ENCODE assay signal across 8 mouse cellular contexts in genomic region chr8:71381971-71382961, GRCm38 (mm10). TPM values are rescaled to one million over a fixed set of nuclear protein-coding genes. Genes with fewer than 3 reads are reported as not detected.
DNase-seq lines count a peak whose midpoint lies in the region; ATAC-seq lines count a peak whose summit lies in the region.

No protein-coding gene starts in this region.

- peak overlapping the region; percentile 86 for H3K4me3 ChIP-seq in heart, embryonic 10.5 days
- H3K4me3 ChIP-seq in kidney, embryonic 14.5 days (ENCODE audit: low read length): peak overlapping the region; percentile 96
- H3K4me3 ChIP-seq in liver, embryonic 13.5 days (replicated peaks): peak overlapping the region; percentile 68
- H3K4me3 ChIP-seq in stomach, embryonic 14.5 days (ENCODE audit: low read depth, low read length): peak overlapping the region; percentile 96

- H3K4me2 ChIP-seq in kidney, embryonic 14.5 days (replicated peaks; ENCODE audit: low read depth, low read length): peak overlapping the region; percentile 96
- peak overlapping the region; percentile 84 for H3K4me2 ChIP-seq in liver, embryonic 13.5 days
- peak overlapping the region; percentile 89 for H3K4me2 ChIP-seq in stomach, embryonic 14.5 days (replicated peaks; ENCODE audit: low read depth, low read length)

- peaks cover 44% of the 10 kb centered on the region for H3K4me1 ChIP-seq in heart, embryonic 10.5 days
- peaks cover 36% of the 10 kb centered on the region for H3K4me1 ChIP-seq in kidney, embryonic 14.5 days (ENCODE audit: control insufficient read depth, insufficient read depth, low read length)
- H3K4me1 ChIP-seq in liver, embryonic 13.5 days (replicated peaks): peaks cover 55% of the 10 kb centered on the region
- peaks cover 32% of the 10 kb centered on the region for H3K4me1 ChIP-seq in stomach, embryonic 14.5 days (ENCODE audit: control insufficient read depth, insufficient read depth, low read length)

- 6% methylated on average over 57 of the region's 80 CpGs for WGBS in heart, embryonic 10.5 days
- WGBS in kidney, embryonic 14.5 days: 3% methylated on average over 43 of the region's 80 CpGs
- 9% methylated on average over 41 of the region's 80 CpGs for WGBS in liver, embryonic 13.5 days (ENCODE audit: insufficient replicate concordance)
- WGBS in stomach, embryonic 14.5 days: 2% methylated on average over 63 of the region's 80 CpGs

- no peaks in the 10 kb centered on the region for H3K27me3 ChIP-seq in heart, embryonic 10.5 days (ENCODE audit: insufficient read depth, poor library complexity, severe bottlenecking)
- no peaks in the 10 kb centered on the region for H3K27me3 ChIP-seq in kidney, embryonic 14.5 days (ENCODE audit: control insufficient read depth, insufficient read depth, low read length)
- H3K27me3 ChIP-seq in liver, embryonic 13.5 days: peaks cover 64% of the 10 kb centered on the region
- no peaks in the 10 kb centered on the region for H3K27me3 ChIP-seq in stomach, embryonic 14.5 days (ENCODE audit: control insufficient read depth, insufficient read depth, low read length)

- H3K27ac ChIP-seq in heart, embryonic 10.5 days: peak overlapping the region; percentile 98
- H3K27ac ChIP-seq in kidney, embryonic 14.5 days (ENCODE audit: low read depth, low read length): peak overlapping the region; percentile 97
- peak overlapping the region; percentile 75 for H3K27ac ChIP-seq in liver, embryonic 13.5 days
- H3K27ac ChIP-seq in stomach, embryonic 14.5 days (ENCODE audit: low read length): peak overlapping the region; percentile 94

- no peaks in the 10 kb centered on the region for H3K9me3 ChIP-seq in heart, embryonic 10.5 days
- H3K9me3 ChIP-seq in kidney, embryonic 14.5 days (ENCODE audit: control insufficient read depth, low read length): no peaks in the 10 kb centered on the region
- no peaks in the 10 kb centered on the region for H3K9me3 ChIP-seq in liver, embryonic 13.5 days (replicated peaks)
- H3K9me3 ChIP-seq in stomach, embryonic 14.5 days (ENCODE audit: control insufficient read depth, low read depth, low read length): no peaks in the 10 kb centered on the region

- peak overlapping the region; percentile 96 for H3K9ac ChIP-seq in kidney, embryonic 14.5 days (ENCODE audit: low read depth, low read length)
- H3K9ac ChIP-seq in liver, embryonic 13.5 days: peak overlapping the region; percentile 63
- peak overlapping the region; percentile 88 for H3K9ac ChIP-seq in stomach, embryonic 14.5 days (replicated peaks; ENCODE audit: low read depth, low read length)

- DNase-seq in layer of hippocampus, adult 11-12 months (ENCODE audit: low spot score): peak; percentile 84
- no peak for DNase-seq in layer of hippocampus, adult 9-10 months (ENCODE audit: low spot score)
- DNase-seq in embryo, embryonic 9.5 days (ENCODE audit: extremely low spot score): peak; percentile 92
- DNase-seq in heart, embryonic 10.5 days (ENCODE audit: low spot score): peak; percentile 93
- DNase-seq in liver, embryonic 13.5 days: peak; percentile 56
- peak; percentile 81 for DNase-seq in naive thymus-derived CD4-positive, alpha-beta T cell, adult 2 months (ENCODE audit: low read depth)

- peak; percentile 91 for ATAC-seq in kidney, embryonic 14.5 days (ENCODE audit: low FRiP score, low TSS enrichment)
- ATAC-seq in liver, embryonic 13.5 days (ENCODE audit: low read depth): peak; percentile 80
- ATAC-seq in stomach, embryonic 14.5 days (ENCODE audit: insufficient number of reproducible peaks, insufficient read depth, low FRiP score, low read depth): peak; percentile 88

- H3K36me3 ChIP-seq in heart, embryonic 10.5 days: peaks cover 22% of the 10 kb centered on the region
- peaks cover 13% of the 10 kb centered on the region for H3K36me3 ChIP-seq in kidney, embryonic 14.5 days (ENCODE audit: control insufficient read depth, insufficient read depth, low read length)
- peaks cover 8% of the 10 kb centered on the region; the same call in 1 of the 2 replicates for H3K36me3 ChIP-seq in liver, embryonic 13.5 days
- peaks cover 5% of the 10 kb centered on the region; the same call in 1 of the 2 replicates for H3K36me3 ChIP-seq in stomach, embryonic 14.5 days (ENCODE audit: control insufficient read depth, insufficient read depth, low read length)

RNA-seq across cellular contexts. Expression of gene Nr2f6, which starts 0.5 kb away (rescaled TPM):
- polyA plus RNA-seq in heart, embryonic 10.5 days (2016; fragmentation: Nextera tagmentation; extraction: Ambion mirVana): 48.4 and 79.0 TPM in 2 replicates
- polyA plus RNA-seq in kidney, embryonic 14.5 days (2014; fragmentation: Nextera tagmentation; extraction: Ambion mirVana): 134 and 149 TPM in 2 replicates
- polyA plus RNA-seq in liver, embryonic 13.5 days (2015; fragmentation: Nextera tagmentation; extraction: Ambion mirVana): 18.8 and 19.2 TPM in 2 replicates
- 52.7 and 65.5 TPM in 2 replicates for polyA plus RNA-seq in stomach, embryonic 14.5 days (2014; fragmentation: Nextera tagmentation; extraction: Ambion mirVana)

RNA-seq across cellular contexts. Expression of gene Ocel1, which starts 11.2 kb away (rescaled TPM):
- 3.9 and 4.2 TPM in 2 replicates for polyA plus RNA-seq in heart, embryonic 10.5 days (2016; fragmentation: Nextera tagmentation; extraction: Ambion mirVana)
- polyA plus RNA-seq in kidney, embryonic 14.5 days (2014; fragmentation: Nextera tagmentation; extraction: Ambion mirVana): 4.6 and 5.2 TPM in 2 replicates
- 4.3 and 4.4 TPM in 2 replicates for polyA plus RNA-seq in liver, embryonic 13.5 days (2015; fragmentation: Nextera tagmentation; extraction: Ambion mirVana)
- polyA plus RNA-seq in stomach, embryonic 14.5 days (2014; fragmentation: Nextera tagmentation; extraction: Ambion mirVana): 3.8 TPM in 2 replicates

RNA-seq across cellular contexts. Expression of gene Ushbp1, which starts 13.3 kb away (rescaled TPM):
- 6.1 and 7.9 TPM in 2 replicates for polyA plus RNA-seq in heart, embryonic 10.5 days (2016; fragmentation: Nextera tagmentation; extraction: Ambion mirVana)
- 10.4 and 12.3 TPM in 2 replicates for polyA plus RNA-seq in kidney, embryonic 14.5 days (2014; fragmentation: Nextera tagmentation; extraction: Ambion mirVana)
- 2.6 and 2.8 TPM in 2 replicates for polyA plus RNA-seq in liver, embryonic 13.5 days (2015; fragmentation: Nextera tagmentation; extraction: Ambion mirVana)
- 8.6 and 9.6 TPM in 2 replicates for polyA plus RNA-seq in stomach, embryonic 14.5 days (2014; fragmentation: Nextera tagmentation; extraction: Ambion mirVana)

RNA-seq across cellular contexts. Expression of gene Babam1, which starts 14.4 kb away (rescaled TPM):
- 101 and 111 TPM in 2 replicates for polyA plus RNA-seq in heart, embryonic 10.5 days (2016; fragmentation: Nextera tagmentation; extraction: Ambion mirVana)
- polyA plus RNA-seq in kidney, embryonic 14.5 days (2014; fragmentation: Nextera tagmentation; extraction: Ambion mirVana): 107 and 125 TPM in 2 replicates
- polyA plus RNA-seq in liver, embryonic 13.5 days (2015; fragmentation: Nextera tagmentation; extraction: Ambion mirVana): 65.1 and 74.8 TPM in 2 replicates
- polyA plus RNA-seq in stomach, embryonic 14.5 days (2014; fragmentation: Nextera tagmentation; extraction: Ambion mirVana): 92.2 and 94.2 TPM in 2 replicates

RNA-seq across cellular contexts. Expression of gene Use1, which starts 15.6 kb away (rescaled TPM):
- 68.7 and 79.5 TPM in 2 replicates for polyA plus RNA-seq in heart, embryonic 10.5 days (2016; fragmentation: Nextera tagmentation; extraction: Ambion mirVana)
- 112 and 115 TPM in 2 replicates for polyA plus RNA-seq in kidney, embryonic 14.5 days (2014; fragmentation: Nextera tagmentation; extraction: Ambion mirVana)
- 52.1 and 55.8 TPM in 2 replicates for polyA plus RNA-seq in liver, embryonic 13.5 days (2015; fragmentation: Nextera tagmentation; extraction: Ambion mirVana)
- polyA plus RNA-seq in stomach, embryonic 14.5 days (2014; fragmentation: Nextera tagmentation; extraction: Ambion mirVana): 106 and 108 TPM in 2 replicates
